Mouse (Mus musculus): ENCODE data around the gene Tomm20.

- TF ChIP-seq USF1 (IDR thresholded peaks at IDR 0.05; ENCODE audit: low read depth) (no peak), SRF (IDR thresholded peaks at IDR 0.05; ENCODE audit: control insufficient read depth, insufficient read length, low read depth) (no peak), CEBPB (IDR thresholded peaks at IDR 0.05; ENCODE audit: insufficient read depth, poor library complexity, severe bottlenecking) (no peak), POLR2A (IDR thresholded peaks at IDR 0.05; ENCODE audit: insufficient read length, low read depth) (no peak), TCF12 (IDR thresholded peaks at IDR 0.05; ENCODE audit: insufficient read depth, poor library complexity, severe bottlenecking) (no peak), MYOG (IDR thresholded peaks at IDR 0.05; ENCODE audit: control insufficient read depth in 1 of 3, insufficient read depth in 1 of 3, insufficient read length in 2 of 3, low read depth in 2 of 3) (no peak), MYOD1 (IDR thresholded peaks at IDR 0.05; ENCODE audit: control insufficient read depth in 1 of 3, insufficient read length in 2 of 3, low read depth in 2 of 3) (no peak), MAX (IDR thresholded peaks at IDR 0.05; ENCODE audit: low read depth) (no peak), POLR2AphosphoS2 (IDR thresholded peaks at IDR 0.05; ENCODE audit: insufficient read length, low read depth) (no peak)
Observed at GRCm38 (mm10) chr8:126972649-126973048, 27.0 kb upstream of the Tomm20 start.

Data from myocyte (in vitro differentiated cells).